Mouse (Mus musculus) thymus, adult 2 months (tissue): ENCODE data around the gene Erbb4.

Source experiments
- CTCF ChIP-seq: fragments of 200-500 bp; IDR thresholded peaks from 2 replicates; pipeline ENCODE4 v1.5.1; 2012; ENCODE audit warnings: mild to moderate bottlenecking, control low read depth, low read length, moderate library complexity, borderline replicate concordance; ENCODE audit not compliant: control insufficient read depth, poor library complexity, insufficient read depth; ENCODE audit errors: extremely low read depth
- POLR2A ChIP-seq: fragments of 200-500 bp; IDR thresholded peaks from 2 replicates; pipeline ENCODE4 v1.6.1; 2012; ENCODE audit warnings: mild to moderate bottlenecking, low read length, control low read depth, moderate library complexity; ENCODE audit not compliant: control insufficient read depth, poor library complexity, insufficient read depth; ENCODE audit errors: extremely low read depth

- no peak for TF ChIP-seq CTCF
- TF ChIP-seq POLR2A, result no peak
These were observed 83.0 kb downstream of the Erbb4 start for GRCm38 (mm10) chr1:69024858-69025257.
